Mouse (Mus musculus): Measurements from ENCODE around the gene Ttc23l. TPM values are rescaled to one million over a fixed set of nuclear protein-coding genes. Genes with fewer than 3 reads are reported as not detected.

The Ttc23l gene
- polyA plus RNA-seq, 2 experiments = not detected

GRCm38 (mm10) chr15:10594910-10595309 is 36.4 kb upstream of the Ttc23l start:
- 26% methylated on average over 10 of the region's 10 CpGs for WGBS
- no peak for DNase-seq (ENCODE audit: low spot score)
- Histone ChIP-seq H3K27me3 (ENCODE audit: control insufficient read depth, insufficient read depth, low read length) (no peaks in the 10 kb centered on the region), H3K36me3 (ENCODE audit: control insufficient read depth, insufficient read depth, low read length) (peaks cover 20% of the 10 kb centered on the region), H3K9me3 (ENCODE audit: control insufficient read depth, low read length) (no peaks in the 10 kb centered on the region), H3K27ac (replicated peaks; ENCODE audit: low read depth, low read length) (no peak overlapping the region), H3K4me1 (ENCODE audit: control insufficient read depth, insufficient read depth, low read length) (peaks cover 30% of the 10 kb centered on the region), H3K4me3 (replicated peaks; ENCODE audit: low read length) (no peak overlapping the region), H3K9ac (ENCODE audit: low read depth, low read length, severe bottlenecking) (no peak overlapping the region), H3K4me2 (replicated peaks; ENCODE audit: low read depth, low read length, severe bottlenecking) (no peak overlapping the region)
- ATAC-seq (ENCODE audit: low FRiP score, low read depth) = no peak
- no peak for TF ChIP-seq POLR2A (IDR thresholded peaks at IDR 0.05; ENCODE audit: borderline replicate concordance, extremely low read depth, insufficient read depth, insufficient read length)

- H3K9ac ChIP-seq (ENCODE audit: low read depth, low read length, severe bottlenecking) = no peak overlapping the region
- H3K36me3 ChIP-seq (ENCODE audit: control insufficient read depth, insufficient read depth, low read length) = peaks cover 34% of the 10 kb centered on the region
- H3K4me2 ChIP-seq (replicated peaks; ENCODE audit: low read depth, low read length, severe bottlenecking) = no peak overlapping the region
- peaks cover 16% of the 10 kb centered on the region for H3K4me1 ChIP-seq (ENCODE audit: control insufficient read depth, insufficient read depth, low read length)
- H3K27ac ChIP-seq (replicated peaks; ENCODE audit: low read depth, low read length) = no peak overlapping the region
- ATAC-seq (ENCODE audit: low FRiP score, low read depth) (no peak), DNase-seq (ENCODE audit: low spot score) (no peak)
- TF ChIP-seq POLR2A (IDR thresholded peaks at IDR 0.05; ENCODE audit: borderline replicate concordance, extremely low read depth, insufficient read depth, insufficient read length) = no peak
- no peaks in the 10 kb centered on the region for H3K27me3 ChIP-seq (ENCODE audit: control insufficient read depth, insufficient read depth, low read length)
- 85% methylated on average over 6 of the region's 6 CpGs for WGBS
- no peak overlapping the region for H3K4me3 ChIP-seq (replicated peaks; ENCODE audit: low read length)
- H3K9me3 ChIP-seq (ENCODE audit: control insufficient read depth, low read length) = no peaks in the 10 kb centered on the region
Measured at GRCm38 (mm10) chr15:10593094-10593493, 34.6 kb upstream of the Ttc23l start.

GRCm38 (mm10) chr15:10586565-10586964 is 28.1 kb upstream of the Ttc23l start:
- Histone ChIP-seq H3K27me3 (ENCODE audit: control insufficient read depth, insufficient read depth, low read length) (no peaks in the 10 kb centered on the region), H3K9ac (ENCODE audit: low read depth, low read length, severe bottlenecking) (no peak overlapping the region), H3K27ac (replicated peaks; ENCODE audit: low read depth, low read length) (no peak overlapping the region), H3K4me1 (ENCODE audit: control insufficient read depth, insufficient read depth, low read length) (no peaks in the 10 kb centered on the region), H3K4me2 (replicated peaks; ENCODE audit: low read depth, low read length, severe bottlenecking) (no peak overlapping the region), H3K9me3 (ENCODE audit: control insufficient read depth, low read length) (no peaks in the 10 kb centered on the region), H3K4me3 (replicated peaks; ENCODE audit: low read length) (no peak overlapping the region), H3K36me3 (ENCODE audit: control insufficient read depth, insufficient read depth, low read length) (peaks cover 36% of the 10 kb centered on the region)
- TF ChIP-seq POLR2A (IDR thresholded peaks at IDR 0.05; ENCODE audit: borderline replicate concordance, extremely low read depth, insufficient read depth, insufficient read length) = no peak
- 82% methylated on average over 2 of the region's 2 CpGs for WGBS
- no peak for ATAC-seq (ENCODE audit: low FRiP score, low read depth)
- DNase-seq (ENCODE audit: low spot score) = no peak

- Histone ChIP-seq H3K4me1 (ENCODE audit: control insufficient read depth, insufficient read depth, low read length) (no peaks in the 10 kb centered on the region), H3K9ac (ENCODE audit: low read depth, low read length, severe bottlenecking) (no peak overlapping the region), H3K4me3 (replicated peaks; ENCODE audit: low read length) (no peak overlapping the region), H3K4me2 (replicated peaks; ENCODE audit: low read depth, low read length, severe bottlenecking) (no peak overlapping the region), H3K27me3 (ENCODE audit: control insufficient read depth, insufficient read depth, low read length) (no peaks in the 10 kb centered on the region), H3K9me3 (ENCODE audit: control insufficient read depth, low read length) (no peaks in the 10 kb centered on the region), H3K27ac (replicated peaks; ENCODE audit: low read depth, low read length) (no peak overlapping the region), H3K36me3 (ENCODE audit: control insufficient read depth, insufficient read depth, low read length) (peaks cover 33% of the 10 kb centered on the region)
- no peak for ATAC-seq (ENCODE audit: low FRiP score, low read depth)
- no peak for TF ChIP-seq POLR2A (IDR thresholded peaks at IDR 0.05; ENCODE audit: borderline replicate concordance, extremely low read depth, insufficient read depth, insufficient read length)
- no peak for DNase-seq (ENCODE audit: low spot score)
- WGBS = 85% methylated on average over 10 of the region's 10 CpGs
Measured at GRCm38 (mm10) chr15:10584359-10585187, 26.1 kb upstream of the Ttc23l start.

- Histone ChIP-seq H3K27ac (replicated peaks; ENCODE audit: low read depth, low read length) (no peak overlapping the region), H3K4me1 (ENCODE audit: control insufficient read depth, insufficient read depth, low read length) (no peaks in the 10 kb centered on the region), H3K9me3 (ENCODE audit: control insufficient read depth, low read length) (no peaks in the 10 kb centered on the region), H3K4me2 (replicated peaks; ENCODE audit: low read depth, low read length, severe bottlenecking) (no peak overlapping the region), H3K27me3 (ENCODE audit: control insufficient read depth, insufficient read depth, low read length) (no peaks in the 10 kb centered on the region), H3K9ac (ENCODE audit: low read depth, low read length, severe bottlenecking) (no peak overlapping the region), H3K4me3 (replicated peaks; ENCODE audit: low read length) (no peak overlapping the region), H3K36me3 (ENCODE audit: control insufficient read depth, insufficient read depth, low read length) (peaks cover 31% of the 10 kb centered on the region)
- ATAC-seq (ENCODE audit: low FRiP score, low read depth) = peak; percentile 72; the same call in 1 of the 2 replicates
- DNase-seq (ENCODE audit: low spot score) = peak; percentile 86
- WGBS = 50% methylated on average over 8 of the region's 8 CpGs
- no peak for TF ChIP-seq POLR2A (IDR thresholded peaks at IDR 0.05; ENCODE audit: borderline replicate concordance, extremely low read depth, insufficient read depth, insufficient read length)
Measured at GRCm38 (mm10) chr15:10583408-10583807, 24.9 kb upstream of the Ttc23l start.

All from limb, embryonic 14.5 days (tissue).